Mouse (Mus musculus): ENCODE data around the gene Hprt. TPM values are rescaled to one million over a fixed set of nuclear protein-coding genes. Genes with fewer than 3 reads are reported as not detected.
A peak's percentile ranks its signal among the peaks of the same experiment; 100 is the strongest.
"Not testable (repeated sequence)": the region's sequence is repeated elsewhere in the genome, so short reads cannot be mapped to it uniquely, and the experiment has no call there.

The Hprt gene
- polyA plus RNA-seq, 1 experiment from 2014 or later = 196 TPM

GRCm38 (mm10) chrX:53006062-53006461 is 18.1 kb downstream of the Hprt start:
- H3K4me2 ChIP-seq (ENCODE audit: low read length) = no peak overlapping the region
- no peak overlapping the region for H3K9ac ChIP-seq (ENCODE audit: low read depth, low read length)
- H3K4me3 ChIP-seq (replicated peaks; ENCODE audit: low read depth, low read length) = no peak overlapping the region
- peak; percentile 69 for DNase-seq (ENCODE audit: low spot score)
- no peaks in the 10 kb centered on the region for H3K9me3 ChIP-seq (replicated peaks; ENCODE audit: low read length)
- no peaks in the 10 kb centered on the region for H3K4me1 ChIP-seq (replicated peaks; ENCODE audit: insufficient read depth, low read length)
- ATAC-seq (replicated peaks; ENCODE audit: low FRiP score, low read depth) = no peak
- 44% methylated on average over 3 of the region's 3 CpGs for WGBS
- 0 out of 2 replicates have a peak, but pooled peaks cover 6% of the 10 kb centered on the region for H3K36me3 ChIP-seq (ENCODE audit: insufficient read depth, low read length)
- no peaks in the 10 kb centered on the region for H3K27me3 ChIP-seq (ENCODE audit: insufficient read depth, low read length)
- TF ChIP-seq CTCF (IDR thresholded peaks at IDR 0.05; ENCODE audit: low read depth) = peak; percentile 77
- H3K27ac ChIP-seq = no peak overlapping the region

DNA sequence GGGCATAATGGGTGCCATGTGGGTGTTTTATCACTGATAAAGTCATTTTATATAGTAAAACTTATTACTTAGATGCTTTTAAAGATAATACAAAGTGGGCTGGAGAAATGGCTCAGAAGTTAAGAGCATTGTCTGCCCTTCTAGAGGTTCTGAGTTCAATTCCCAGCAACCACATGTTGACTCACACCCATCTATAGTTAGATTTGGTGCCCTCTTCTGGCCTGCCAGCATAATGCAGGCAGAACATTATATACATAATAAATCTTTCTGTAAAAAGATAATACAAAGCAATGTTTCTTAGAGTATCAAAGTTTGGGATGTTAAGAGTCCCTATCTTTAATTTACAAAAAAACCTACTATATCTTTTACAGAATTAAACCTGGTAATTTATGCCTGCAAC is 27.6 kb downstream of the Hprt start:
- H3K9ac ChIP-seq (ENCODE audit: low read depth, low read length) = no peak overlapping the region
- H3K4me2 ChIP-seq (ENCODE audit: low read length) = no peak overlapping the region
- TF ChIP-seq CTCF (IDR thresholded peaks at IDR 0.05; ENCODE audit: low read depth) = peak; percentile 55
- H3K27ac ChIP-seq = no peak overlapping the region
- H3K27me3 ChIP-seq (ENCODE audit: insufficient read depth, low read length) = no peaks in the 10 kb centered on the region
- DNase-seq (ENCODE audit: low spot score) (no peak), ATAC-seq (replicated peaks; ENCODE audit: low FRiP score, low read depth) (no peak)
- no peaks in the 10 kb centered on the region for H3K4me1 ChIP-seq (replicated peaks; ENCODE audit: insufficient read depth, low read length)
- H3K4me3 ChIP-seq (replicated peaks; ENCODE audit: low read depth, low read length) = no peak overlapping the region
- H3K9me3 ChIP-seq (replicated peaks; ENCODE audit: low read length) = no peaks in the 10 kb centered on the region
- H3K36me3 ChIP-seq (ENCODE audit: insufficient read depth, low read length) = 0 out of 2 replicates have a peak, but pooled peaks cover 8% of the 10 kb centered on the region

DNA sequence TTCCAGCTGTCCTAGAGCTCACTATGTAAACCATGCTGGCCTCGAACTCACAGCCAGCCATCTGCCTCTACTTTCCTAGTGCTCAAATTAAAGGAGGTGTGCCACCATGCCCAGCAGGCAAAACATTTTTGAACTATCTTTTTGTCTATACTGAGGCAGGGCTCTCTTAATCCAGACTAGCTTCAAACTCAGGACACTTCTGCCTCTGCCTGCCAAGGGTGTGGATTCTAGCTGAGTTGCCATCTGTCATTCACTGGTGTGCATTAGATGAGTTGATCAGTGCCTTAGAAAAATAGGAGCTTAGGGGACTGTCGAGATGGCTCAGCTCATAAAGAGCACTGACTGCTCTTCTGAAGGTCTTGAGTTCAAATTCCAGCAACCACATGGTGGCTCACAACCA is 35.1 kb downstream of the Hprt start:
- Histone ChIP-seq H3K36me3 (ENCODE audit: insufficient read depth, low read length) (no peaks in the 10 kb centered on the region), H3K4me3 (replicated peaks; ENCODE audit: low read depth, low read length) (no peak overlapping the region), H3K9me3 (replicated peaks; ENCODE audit: low read length) (no peaks in the 10 kb centered on the region), H3K4me1 (replicated peaks; ENCODE audit: insufficient read depth, low read length) (no peaks in the 10 kb centered on the region), H3K4me2 (ENCODE audit: low read length) (no peak overlapping the region), H3K9ac (ENCODE audit: low read depth, low read length) (no peak overlapping the region), H3K27ac (no peak overlapping the region), H3K27me3 (ENCODE audit: insufficient read depth, low read length) (no peaks in the 10 kb centered on the region)
- ATAC-seq (replicated peaks; ENCODE audit: low FRiP score, low read depth) (no peak), DNase-seq (ENCODE audit: low spot score) (no peak)
- TF ChIP-seq CTCF (IDR thresholded peaks at IDR 0.05; ENCODE audit: low read depth) = no peak
- 88% methylated on average over 2 of the region's 2 CpGs for WGBS

GRCm38 (mm10) chrX:53024268-53024667 is 36.3 kb downstream of the Hprt start:
- DNase-seq (ENCODE audit: low spot score) = peak; percentile 35
- WGBS = 15% methylated on average over 3 of the region's 3 CpGs
- not testable (repeated sequence) for H3K4me3 ChIP-seq (replicated peaks; ENCODE audit: low read depth, low read length); H3K4me2 ChIP-seq (ENCODE audit: low read length); H3K27ac ChIP-seq; H3K4me1 ChIP-seq (replicated peaks; ENCODE audit: insufficient read depth, low read length); H3K36me3 ChIP-seq (ENCODE audit: insufficient read depth, low read length); H3K9ac ChIP-seq (ENCODE audit: low read depth, low read length); H3K27me3 ChIP-seq (ENCODE audit: insufficient read depth, low read length); H3K9me3 ChIP-seq (replicated peaks; ENCODE audit: low read length)
- TF ChIP-seq CTCF (IDR thresholded peaks at IDR 0.05; ENCODE audit: low read depth) = peak; percentile 66
- peak; percentile 40; the same call in 1 of the 2 replicates for ATAC-seq (replicated peaks; ENCODE audit: low FRiP score, low read depth)

- ATAC-seq (replicated peaks; ENCODE audit: low FRiP score, low read depth) (no peak), DNase-seq (ENCODE audit: low spot score) (peak; percentile 36)
- no peak overlapping the region for H3K27ac ChIP-seq
- H3K27me3 ChIP-seq (ENCODE audit: insufficient read depth, low read length) = no peaks in the 10 kb centered on the region
- no peak overlapping the region for H3K4me2 ChIP-seq (ENCODE audit: low read length)
- H3K4me1 ChIP-seq (replicated peaks; ENCODE audit: insufficient read depth, low read length) = no peaks in the 10 kb centered on the region
- WGBS = 41% methylated on average over 11 of the region's 11 CpGs
- H3K9me3 ChIP-seq (replicated peaks; ENCODE audit: low read length) = no peaks in the 10 kb centered on the region
- no peak overlapping the region for H3K9ac ChIP-seq (ENCODE audit: low read depth, low read length)
- H3K4me3 ChIP-seq (replicated peaks; ENCODE audit: low read depth, low read length) = no peak overlapping the region
- TF ChIP-seq CTCF (IDR thresholded peaks at IDR 0.05; ENCODE audit: low read depth) = peak; percentile 64
- no peaks in the 10 kb centered on the region for H3K36me3 ChIP-seq (ENCODE audit: insufficient read depth, low read length)
Observed at GRCm38 (mm10) chrX:53025471-53026223, 37.7 kb downstream of the Hprt start.

GRCm38 (mm10) chrX:53029559-53029958 is 41.6 kb downstream of the Hprt start:
- Histone ChIP-seq H3K9me3 (replicated peaks; ENCODE audit: low read length) (no peaks in the 10 kb centered on the region), H3K4me1 (replicated peaks; ENCODE audit: insufficient read depth, low read length) (no peaks in the 10 kb centered on the region), H3K36me3 (ENCODE audit: insufficient read depth, low read length) (no peaks in the 10 kb centered on the region), H3K27ac (no peak overlapping the region), H3K27me3 (ENCODE audit: insufficient read depth, low read length) (no peaks in the 10 kb centered on the region), H3K4me2 (ENCODE audit: low read length) (no peak overlapping the region), H3K9ac (ENCODE audit: low read depth, low read length) (no peak overlapping the region), H3K4me3 (replicated peaks; ENCODE audit: low read depth, low read length) (no peak overlapping the region)
- DNase-seq (ENCODE audit: low spot score) = no peak
- WGBS = 69% methylated on average over 5 of the region's 5 CpGs
- TF ChIP-seq CTCF (IDR thresholded peaks at IDR 0.05; ENCODE audit: low read depth) = no peak
- no peak for ATAC-seq (replicated peaks; ENCODE audit: low FRiP score, low read depth)
